Mouse (Mus musculus): ENCODE measurements at regions not wholly inside any gene's neighbourhood (a gene's known extent, or its start where the extent isn't known, plus 50 kb on each side); places are given as distances from the start of the nearest gene placed in this dataset.

DNA sequence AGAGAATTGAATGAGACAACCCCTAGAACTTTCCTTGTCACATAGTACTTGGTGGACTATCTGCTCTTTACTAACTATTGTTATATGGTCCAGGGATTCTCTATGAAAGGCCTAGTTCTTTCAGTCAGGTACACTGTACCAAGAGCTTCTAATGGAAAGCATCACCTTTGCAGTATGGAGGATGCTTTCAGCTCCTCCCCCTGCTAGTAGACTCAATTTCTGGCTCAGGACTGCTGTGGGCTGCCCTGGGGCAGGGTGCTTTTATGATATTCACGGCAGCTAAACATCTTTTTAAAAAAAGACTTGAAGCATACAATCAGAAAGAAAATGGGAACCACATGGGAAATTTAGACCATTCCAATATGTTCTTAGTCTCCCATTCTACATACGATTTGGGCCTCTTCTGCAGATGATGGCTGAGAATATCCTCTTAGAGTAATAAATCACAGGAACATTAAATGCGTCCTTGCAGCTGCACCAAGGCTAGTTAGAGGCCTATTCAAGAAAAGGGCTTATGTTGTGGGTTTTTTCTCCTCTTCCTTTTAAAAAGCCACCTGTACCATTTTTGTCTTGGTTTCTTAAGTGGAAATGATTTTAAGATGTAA lies 61.7 kb upstream of the 6030498E09Rik start:
- no peak for DNase-seq (ENCODE audit: low spot score in 2 of 2)

- DNase-seq (ENCODE audit: low spot score in 2 of 2), result peak in 1 of 2 experiments; percentile 9
Observed at GRCm38 (mm10) chrX:38711442-38712258, 60.8 kb upstream of the 6030498E09Rik start.

Measured in gastrocnemius, postnatal 4 days (tissue).